Mouse (Mus musculus) heart, postnatal 36 days (tissue): Measurements from ENCODE around the gene Gng3. TPM values are rescaled to one million over a fixed set of nuclear protein-coding genes. Genes with fewer than 3 reads are reported as not detected.
A peak's percentile ranks its signal among the peaks of the same experiment; 100 is the strongest.
"Not testable (repeated sequence)": the region's sequence is repeated elsewhere in the genome, so short reads cannot be mapped to it uniquely, and the experiment has no call there.

ENCODE experiments used
- DNase-seq, 2 experiments: peaks; one replicate each; pipeline ENCODE4 v3.0.0; 2021 to 2022
- intact Hi-C: fragments of 180-260 bp; cut with DNase I; formaldehyde crosslinking; loops from one replicate; pipeline ENCODE4 v1.15.1; 2025
- total RNA-seq, 2 experiments: library from RNA; stranded (reverse); gene quantifications; 2 replicates each; pipeline ENCODE4 v1.2.3; 2021

The Gng3 gene
- total RNA-seq, 2 experiments from 2014 or later, result not detected

DNA sequence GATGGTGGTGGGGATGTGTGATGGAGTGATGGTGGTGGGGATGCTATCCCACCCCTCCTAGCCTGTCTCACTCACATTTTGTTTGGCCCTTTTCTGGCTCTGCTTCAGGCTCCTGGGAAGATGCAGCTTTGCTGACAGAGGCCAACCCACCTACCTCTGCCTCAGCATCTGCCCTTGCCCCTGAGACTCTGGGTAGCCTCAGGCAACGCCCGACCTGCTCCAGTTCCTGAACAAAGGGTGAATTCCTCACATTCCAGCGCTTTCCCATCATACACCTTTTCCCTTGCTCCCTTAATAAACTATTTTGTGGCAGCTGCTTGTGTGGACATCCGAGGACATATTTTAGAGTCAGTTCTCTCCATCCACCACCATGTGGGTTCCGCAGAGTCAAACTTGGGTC, 9.4 kb upstream of the Gng3 start:
- DNase-seq, result no peak
- intact Hi-C loops, result no loop called here

DNA sequence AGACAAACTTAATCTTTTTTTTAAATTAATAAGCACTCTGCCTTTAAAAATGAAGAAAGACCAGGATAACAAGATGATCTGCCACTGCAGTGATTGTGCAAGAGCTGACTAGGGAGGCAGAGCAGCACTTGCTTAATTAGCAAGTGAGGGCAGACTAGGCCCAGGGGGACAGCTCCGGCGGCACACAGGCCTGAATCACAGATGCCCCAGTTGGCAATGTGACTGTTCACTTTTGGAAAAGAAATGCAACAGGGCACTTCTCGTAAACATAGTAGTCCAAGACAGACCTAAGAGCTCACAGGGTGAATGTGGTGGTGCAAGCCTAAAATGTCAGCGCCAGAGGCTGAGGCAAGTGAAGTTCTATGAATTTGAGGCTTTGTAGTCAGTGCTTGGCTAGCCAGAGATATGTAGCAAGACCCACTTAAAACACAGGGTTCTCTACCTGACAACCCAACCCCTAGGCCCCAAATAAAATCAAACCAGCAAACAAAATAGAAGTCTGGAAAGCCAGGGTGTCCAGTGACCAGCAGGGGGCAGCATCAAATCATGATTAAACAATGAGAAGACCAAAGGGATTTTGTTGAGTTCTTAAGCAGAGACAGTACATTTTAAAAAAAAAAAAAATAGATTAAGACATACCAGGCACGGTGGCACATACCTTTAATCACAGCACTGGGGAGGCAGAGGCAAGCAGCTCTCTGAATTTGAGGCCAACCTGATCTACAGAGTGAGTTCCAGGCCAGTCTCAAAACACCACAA, 5.6 kb upstream of the Gng3 start:
- intact Hi-C loops, result loop anchor here (1.0 kb wide), 1 partner anchor 266 kb away; no protein-coding TSS in a partner anchor
- peak; percentile 76 to 83 for DNase-seq

DNA sequence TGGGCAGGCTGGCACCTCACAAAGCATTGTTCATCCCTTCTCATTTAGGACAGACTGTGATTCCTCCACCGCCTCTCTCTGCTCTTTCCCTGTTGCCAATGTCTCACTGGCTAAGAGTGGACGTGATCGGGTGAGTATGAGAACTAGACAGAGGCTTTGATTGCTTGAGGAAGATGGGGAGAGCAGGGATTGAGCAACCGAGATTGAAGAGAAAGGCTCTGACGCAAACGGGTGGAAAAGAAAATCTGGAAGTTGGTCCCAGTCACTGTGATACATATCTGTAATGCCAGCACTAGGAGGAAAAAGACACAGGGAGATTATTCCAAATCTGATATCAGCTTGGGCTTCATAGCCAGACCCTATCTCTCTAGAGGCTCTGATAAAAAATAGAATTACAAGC, 4.0 kb upstream of the Gng3 start:
- intact Hi-C loops, result no loop called here
- DNase-seq, result no peak

DNA sequence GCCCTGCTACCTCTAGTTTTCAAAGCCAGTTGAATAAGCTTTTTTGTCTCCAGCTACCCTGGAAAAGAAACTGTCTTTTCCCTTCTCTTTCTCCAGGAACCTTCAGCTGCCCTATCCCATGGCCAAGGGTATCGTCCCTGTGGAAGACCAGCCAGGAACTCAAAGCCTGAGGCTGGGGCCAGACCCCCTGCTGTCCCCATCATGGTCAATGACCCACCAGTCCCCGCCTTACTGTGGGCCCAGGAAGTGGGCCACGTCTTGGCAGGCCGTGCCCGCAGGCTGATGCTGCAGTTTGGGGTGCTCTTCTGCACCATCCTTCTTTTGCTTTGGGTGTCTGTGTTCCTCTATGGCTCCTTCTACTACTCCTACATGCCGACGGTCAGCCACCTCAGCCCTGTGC, 2.0 kb upstream of the Gng3 start:
- intact Hi-C loops, result no loop called here
- no peak for DNase-seq

DNA sequence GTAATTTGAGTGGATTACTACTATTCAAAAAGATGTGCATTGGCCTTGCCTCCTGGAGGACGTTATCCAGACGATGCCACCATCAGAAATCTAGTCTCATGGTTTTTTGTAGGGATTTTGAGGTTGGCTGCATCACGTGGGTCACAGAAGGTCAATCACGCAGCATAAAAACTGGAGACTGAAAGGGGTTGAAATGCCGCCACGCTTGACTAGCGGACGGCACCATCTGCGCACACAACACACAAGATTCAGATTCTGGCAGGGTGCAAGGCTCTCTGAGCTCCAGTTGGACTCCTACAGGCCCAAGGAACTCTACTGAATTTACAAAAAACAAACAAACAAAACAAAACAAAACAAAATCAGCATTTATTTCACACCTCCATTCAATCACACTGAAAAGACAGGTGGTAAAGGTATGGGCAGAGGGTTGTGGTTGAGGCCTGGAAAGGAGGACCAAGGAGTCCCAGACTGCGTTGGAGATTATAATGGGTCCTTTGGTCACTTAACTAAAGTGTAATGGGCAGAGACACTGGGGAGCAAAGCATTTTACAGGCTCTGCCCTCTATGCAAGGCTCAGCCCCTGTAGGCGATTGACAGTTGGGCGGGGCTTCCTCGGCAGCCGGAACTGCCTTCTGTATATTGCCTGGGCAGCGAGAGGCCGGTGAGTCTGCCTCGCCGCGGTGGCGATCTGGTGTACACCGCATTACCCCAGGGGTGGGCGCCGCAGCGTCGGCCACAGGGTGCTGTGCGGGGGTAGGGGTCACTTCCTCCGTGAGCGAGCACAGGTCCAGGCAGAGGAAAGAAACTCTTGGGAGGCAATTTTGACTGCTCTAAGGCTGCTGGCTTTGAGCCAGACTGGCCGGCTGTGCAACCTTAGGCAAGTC, 1.2 kb upstream of the Gng3 start:
- peak; percentile 73 to 74 for DNase-seq
- intact Hi-C loops, result no loop called here

DNA sequence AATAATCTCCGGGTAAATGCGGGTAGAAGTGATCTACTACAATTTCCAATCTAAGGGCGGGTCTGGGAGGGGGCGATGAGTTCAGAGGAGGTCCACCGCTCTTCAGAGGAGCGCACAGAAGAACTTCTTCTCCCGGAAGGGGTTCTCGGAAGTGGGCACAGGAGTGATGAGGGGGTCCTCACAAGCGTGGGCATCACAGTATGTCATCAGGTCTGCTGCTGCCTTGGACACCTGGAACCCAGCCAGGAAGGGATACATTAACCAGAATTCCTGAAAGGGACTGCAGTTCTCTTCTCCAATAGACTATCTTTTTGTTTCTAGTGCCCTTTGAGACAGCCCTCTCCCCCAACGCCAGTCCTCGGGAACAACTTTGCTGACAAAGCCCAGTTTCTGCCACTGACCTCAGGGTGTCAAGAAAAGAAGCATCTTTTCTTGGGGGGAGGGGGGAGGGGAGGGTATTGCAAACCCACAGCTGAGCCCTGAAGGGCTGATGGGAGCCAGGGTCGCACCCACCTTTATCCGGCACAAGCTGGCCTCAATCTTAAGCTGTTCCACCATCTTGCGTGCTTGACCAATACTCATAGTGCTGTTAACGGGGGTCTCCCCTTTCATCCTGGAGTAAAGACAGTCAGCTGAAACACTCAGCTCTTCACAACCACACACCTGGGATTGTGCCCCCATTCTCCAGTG, 808 bp downstream of the Gng3 start:
- DNase-seq, result peak; percentile 36 to 37
- intact Hi-C loops, result no loop called here

DNA sequence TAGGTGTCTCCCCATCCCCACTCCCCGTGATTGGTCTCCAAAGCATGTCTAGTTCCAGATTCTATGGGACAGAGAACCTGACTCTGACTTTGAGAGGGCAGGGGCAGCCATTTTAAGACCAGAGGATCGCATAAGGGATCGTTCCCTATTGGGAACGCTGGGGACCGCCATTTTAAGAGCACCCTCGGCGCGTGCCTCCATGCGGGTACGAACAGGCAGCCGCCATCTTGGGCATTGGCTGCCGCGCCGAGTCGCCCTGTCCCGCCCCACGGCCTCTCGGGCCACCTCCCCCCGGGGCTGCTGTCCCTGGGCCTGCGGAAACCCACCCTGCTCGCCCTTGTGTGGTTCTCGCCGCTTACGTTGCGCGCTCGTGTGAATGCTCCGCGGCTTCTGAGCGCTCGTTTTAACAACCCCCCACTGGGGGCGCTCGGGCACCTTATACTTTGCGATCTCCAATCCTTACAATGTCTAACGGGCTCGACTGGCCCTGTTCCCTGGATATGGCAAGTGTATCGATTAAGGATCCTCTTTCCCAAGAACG, 1.7 kb downstream of the Gng3 start, which contains the start of gene Bscl2:
Gene Bscl2, plus strand, starts transcription at position 217 of the 541 bp plus-strand sequence.
- intact Hi-C loops, result loop anchor here (2.0 kb wide), 1 partner anchor 17 kb away; the partner anchor contains the start of gene Hnrnpul2
- DNase-seq, result peak; percentile 81 to 89

DNA sequence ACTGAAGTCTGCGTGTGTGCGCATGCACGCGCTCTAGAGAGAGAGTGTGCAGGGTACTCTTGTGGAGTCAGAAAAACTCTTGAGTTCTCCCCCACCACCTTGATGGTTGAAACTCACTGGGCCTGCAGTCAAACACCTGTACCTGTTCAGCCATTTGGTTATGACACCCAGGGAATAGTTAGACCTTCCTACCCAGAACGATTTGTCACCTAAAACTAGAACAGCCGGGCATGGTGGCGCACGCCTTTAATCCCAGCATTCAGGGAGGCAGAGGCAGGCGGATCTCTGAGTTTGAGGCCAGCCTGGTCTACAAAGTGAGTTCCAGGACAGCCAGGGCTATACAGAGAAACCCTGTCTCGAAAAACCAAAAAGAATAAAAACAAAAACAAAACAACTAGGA, 2.7 kb downstream of the Gng3 start:
- intact Hi-C loops, result loop anchor here (2.0 kb wide), 1 partner anchor 16 kb away; the partner anchor contains the start of gene Hnrnpul2
- not testable (repeated sequence) for DNase-seq

DNA sequence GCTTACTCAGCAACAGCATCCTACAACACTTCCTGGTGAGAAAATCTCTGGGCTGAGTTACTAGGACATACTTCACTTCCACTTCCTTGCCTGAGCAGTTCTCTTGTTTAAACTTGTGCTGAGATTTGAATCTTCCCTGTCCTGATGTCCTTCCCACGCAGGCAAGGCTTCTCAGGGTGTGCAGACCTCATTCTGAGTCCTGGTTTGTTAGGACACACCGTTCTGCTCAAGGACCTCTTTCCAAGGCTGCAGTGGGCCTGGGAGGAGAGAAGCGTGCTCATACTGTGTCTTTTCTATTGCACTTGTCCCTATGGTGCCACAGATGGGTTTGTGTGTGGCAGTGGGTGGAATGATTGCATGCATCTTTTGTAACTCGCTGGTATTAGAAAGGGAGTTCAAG, 6.0 kb downstream of the Gng3 start:
- intact Hi-C loops, result no loop called here
- DNase-seq, result no peak

DNA sequence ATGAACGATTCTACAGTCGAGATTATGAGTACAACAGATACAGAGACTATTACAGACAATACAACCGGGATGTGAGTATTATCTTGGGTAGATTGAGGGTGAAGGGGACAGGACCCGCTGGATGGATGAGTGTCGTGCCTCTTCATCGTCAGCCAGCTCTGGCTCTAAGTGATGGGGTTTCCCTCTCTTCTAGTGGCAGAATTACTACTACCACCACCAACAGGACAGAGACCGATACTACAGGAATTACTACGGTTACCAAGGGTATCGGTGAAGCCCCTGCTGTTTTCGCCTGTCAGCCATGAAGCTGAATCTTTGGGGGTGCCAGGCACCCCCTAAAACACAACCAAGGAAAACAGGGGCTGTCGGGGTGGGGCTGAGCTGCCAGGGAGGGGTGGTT, 7.7 kb downstream of the Gng3 start:
- intact Hi-C loops, result no loop called here
- DNase-seq, result no peak

DNA sequence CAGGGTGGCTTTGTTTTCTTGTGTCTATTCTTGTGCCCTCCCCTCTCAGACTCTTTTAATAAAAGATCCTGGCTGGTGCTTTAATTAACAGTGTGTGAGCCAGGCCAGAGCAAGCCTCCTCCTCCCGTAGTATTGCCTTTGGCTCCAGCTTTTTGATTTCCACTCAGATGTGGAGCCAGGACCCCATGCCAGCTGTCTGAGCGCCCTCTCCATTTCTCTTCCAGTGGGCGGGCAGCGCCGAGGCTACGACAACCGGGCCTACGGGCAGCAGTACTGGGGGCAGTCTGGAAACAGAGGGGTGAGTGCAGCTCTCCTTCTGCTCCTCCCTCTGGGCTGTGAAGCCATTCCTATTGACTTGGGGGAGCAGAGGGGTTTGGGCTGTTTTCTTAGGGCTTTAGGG, 8.3 kb downstream of the Gng3 start:
- no peak for DNase-seq
- intact Hi-C loops, result no loop called here

DNA sequence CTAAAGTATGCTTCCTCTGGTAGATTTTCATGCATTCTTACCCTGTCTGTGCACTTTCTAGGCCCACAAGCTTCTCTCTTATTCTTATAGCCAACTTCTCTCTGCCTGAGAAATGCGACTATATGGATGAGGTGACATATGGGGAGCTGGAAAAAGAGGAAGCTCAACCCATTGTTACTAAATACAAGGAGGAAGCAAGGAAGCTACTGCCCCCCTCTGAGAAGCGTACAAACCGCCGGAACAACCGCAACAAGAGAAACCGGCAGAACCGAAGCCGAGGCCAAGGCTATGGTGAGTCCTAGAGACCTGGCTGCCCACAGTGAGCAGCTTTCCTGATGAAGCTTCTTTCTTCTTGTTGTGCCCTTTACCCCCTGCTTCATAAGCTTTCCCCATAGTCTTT, 9.3 kb downstream of the Gng3 start, which contains the start of gene AC129217.1:
Gene AC129217.1, plus strand, starts transcription at position 114 of the 400 bp plus-strand sequence.
- intact Hi-C loops, result no loop called here

DNA sequence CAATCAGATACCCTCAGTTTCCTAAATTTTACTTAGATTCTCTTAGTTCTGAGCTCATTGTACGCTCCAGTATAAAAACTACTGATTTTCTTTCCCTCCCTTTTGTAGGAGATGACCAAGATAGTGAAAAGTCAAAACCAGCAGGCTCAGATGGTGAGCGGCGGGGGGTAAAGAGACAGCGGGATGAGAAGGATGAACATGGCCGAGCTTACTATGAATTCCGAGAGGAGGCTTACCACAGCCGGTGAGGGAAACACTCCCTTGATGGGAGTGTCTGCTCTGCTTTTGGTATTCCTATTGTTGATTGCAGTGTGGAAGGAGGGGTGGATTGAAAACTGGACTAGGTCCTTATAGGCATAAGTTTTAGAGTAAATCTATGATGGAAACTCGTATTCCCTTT, 16.3 kb downstream of the Gng3 start:
- DNase-seq, result no peak
- intact Hi-C loops, result loop anchor here (5.0 kb wide), 2 partner anchors 65 to 100 kb away; partner anchors contain the start of genes Nxf1 and Slc3a2

More for the DNA sequence above, 9.3 kb downstream of the Gng3 start, which contains the start of gene AC129217.1:
- no peak for DNase-seq

DNA sequence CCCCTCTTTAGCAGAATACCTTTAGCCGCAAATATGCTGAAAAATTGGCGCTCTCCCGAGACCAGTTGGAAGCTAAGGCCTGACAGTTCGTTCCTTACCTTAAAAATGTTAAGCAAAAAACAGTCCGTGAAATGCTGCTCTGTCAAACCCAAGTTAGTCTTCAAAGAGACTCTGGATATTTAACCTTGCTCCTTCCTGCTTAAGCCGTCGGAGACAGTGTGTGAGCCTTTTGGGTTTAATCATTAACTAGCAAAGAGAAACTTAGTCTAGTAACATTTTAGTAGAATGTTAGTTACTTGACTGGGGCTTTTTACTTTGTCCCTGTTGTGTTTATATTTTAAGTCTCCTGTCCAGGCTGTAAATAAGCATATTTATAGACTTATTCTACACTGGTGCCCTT, 17.8 kb downstream of the Gng3 start:
- intact Hi-C loops, result loop anchor here (2.0 to 5.0 kb wide), 3 partner anchors 16 to 99 kb away; partner anchors contain the start of genes Bscl2, Nxf1 and Slc3a2

DNA sequence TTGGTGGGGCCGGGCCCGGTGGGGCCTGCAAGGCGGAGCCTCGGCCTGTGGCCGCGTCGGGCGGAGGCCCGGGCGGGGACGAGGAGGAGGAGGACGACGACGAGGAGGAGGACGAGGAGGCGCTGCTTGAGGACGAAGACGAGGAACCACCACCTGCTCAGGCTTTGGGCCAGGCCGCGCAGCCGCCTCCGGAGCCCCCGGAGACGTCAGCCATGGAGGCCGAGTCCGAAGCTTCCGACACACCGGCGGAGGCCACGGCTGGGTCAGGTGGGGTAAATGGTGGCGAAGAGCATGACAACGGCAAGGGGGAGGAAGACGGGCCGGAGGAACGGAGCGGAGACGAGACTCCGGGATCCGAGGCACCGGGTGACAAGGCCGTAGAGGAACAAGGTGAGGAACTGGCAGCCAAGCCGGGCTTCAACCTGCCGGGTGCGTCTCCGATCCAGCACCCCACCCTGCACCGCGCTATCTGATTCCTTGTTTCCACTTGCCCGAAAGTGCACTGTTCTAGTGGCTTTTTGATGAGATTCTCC, 18.5 kb downstream of the Gng3 start:
- no peak for DNase-seq
- intact Hi-C loops, result loop anchor here (2.0 to 5.0 kb wide), 3 partner anchors 16 to 98 kb away; partner anchors contain the start of genes Bscl2, Nxf1 and Slc3a2

More for the DNA sequence above, 17.8 kb downstream of the Gng3 start:
- DNase-seq, result no peak

DNA sequence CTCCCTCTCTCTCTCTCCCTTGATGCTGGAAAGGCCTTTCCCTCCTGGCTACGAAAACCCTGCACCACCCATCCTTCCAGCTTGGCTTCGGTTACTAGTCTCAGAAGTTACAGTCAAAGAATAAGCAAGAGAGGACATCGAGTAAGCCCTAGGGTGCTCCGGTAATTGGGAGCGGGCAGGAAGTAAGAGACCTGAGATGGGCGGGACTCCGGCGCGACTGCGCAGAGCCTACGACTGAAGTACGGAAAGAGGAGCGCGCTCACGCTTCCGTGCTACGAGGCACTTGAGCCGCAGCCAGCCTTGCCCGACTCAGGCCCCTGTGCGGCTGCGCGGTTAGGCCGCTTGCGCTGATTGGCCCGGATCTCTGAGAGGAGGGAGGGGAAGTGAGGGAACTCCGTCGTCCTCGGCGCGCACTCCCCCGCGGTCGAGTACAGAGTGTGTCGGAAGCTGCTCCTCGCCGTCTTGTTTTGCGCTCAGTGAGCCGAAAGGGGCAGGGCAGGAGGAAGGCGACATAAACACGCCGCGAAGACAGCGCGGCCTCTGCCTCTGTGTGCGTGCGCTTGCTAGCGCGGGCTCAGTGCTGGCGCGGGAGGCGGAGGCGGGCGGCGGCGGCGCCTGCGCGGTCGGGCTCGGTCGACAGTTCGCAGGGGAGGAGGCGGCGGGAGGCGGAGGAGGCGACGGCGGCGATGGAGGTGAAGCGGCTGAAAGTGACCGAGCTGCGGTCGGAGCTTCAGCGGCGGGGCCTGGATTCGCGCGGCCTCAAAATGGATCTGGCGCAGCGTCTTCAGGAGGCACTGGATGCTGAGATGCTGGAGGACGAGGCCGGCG, 19.2 kb downstream of the Gng3 start, which contains the start of gene Hnrnpul2:
Gene Hnrnpul2, plus strand, starts transcription at position 415 of the 828 bp plus-strand sequence.
- peak; percentile 98 for DNase-seq
- intact Hi-C loops, result loop anchor here (2.0 to 5.0 kb wide), 3 partner anchors 17 to 98 kb away; partner anchors contain the start of genes Bscl2, Nxf1 and Slc3a2

DNA sequence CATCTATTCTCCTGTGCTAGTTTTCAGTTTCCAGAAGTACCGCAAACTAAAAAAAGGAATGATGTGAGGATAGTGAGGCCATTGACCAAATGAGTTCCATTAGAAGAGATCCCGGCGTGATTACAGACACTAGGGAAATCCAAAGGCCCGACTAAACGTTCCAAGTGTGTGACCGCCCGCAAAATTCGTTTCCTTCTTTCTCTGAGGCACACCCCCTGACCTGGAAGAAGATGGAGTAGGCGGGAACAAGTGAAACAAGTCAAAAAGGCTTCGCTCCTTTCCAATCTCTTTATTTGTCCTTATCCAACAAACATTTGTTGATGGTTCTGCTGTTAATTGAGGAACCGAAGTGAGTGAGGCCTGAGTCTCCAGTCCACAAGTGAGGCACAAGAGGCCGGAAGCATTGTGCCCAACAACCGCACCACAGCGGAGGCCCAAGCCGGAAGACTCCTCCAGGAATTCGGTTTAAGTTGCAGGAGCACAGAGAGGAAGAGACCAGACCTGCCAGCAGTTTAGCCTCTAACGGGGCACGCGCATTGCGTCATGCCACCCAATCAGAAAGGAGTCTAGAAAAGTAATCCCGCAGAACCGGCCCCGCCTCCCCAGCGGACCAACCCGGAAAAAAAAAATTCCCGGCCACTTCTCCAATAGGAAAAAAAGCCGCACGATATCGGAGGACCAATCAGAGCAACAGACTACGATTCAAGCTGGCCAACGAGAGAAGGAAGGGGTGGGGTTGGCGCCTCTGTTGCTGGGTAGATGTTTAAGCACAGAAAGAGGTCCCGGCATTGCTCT, 20.0 kb downstream of the Gng3 start, which contains the start of gene Ttc9c:
Gene Ttc9c, minus strand, starts transcription at position 533 of the 795 bp plus-strand sequence.
- intact Hi-C loops, result no loop called here

DNA sequence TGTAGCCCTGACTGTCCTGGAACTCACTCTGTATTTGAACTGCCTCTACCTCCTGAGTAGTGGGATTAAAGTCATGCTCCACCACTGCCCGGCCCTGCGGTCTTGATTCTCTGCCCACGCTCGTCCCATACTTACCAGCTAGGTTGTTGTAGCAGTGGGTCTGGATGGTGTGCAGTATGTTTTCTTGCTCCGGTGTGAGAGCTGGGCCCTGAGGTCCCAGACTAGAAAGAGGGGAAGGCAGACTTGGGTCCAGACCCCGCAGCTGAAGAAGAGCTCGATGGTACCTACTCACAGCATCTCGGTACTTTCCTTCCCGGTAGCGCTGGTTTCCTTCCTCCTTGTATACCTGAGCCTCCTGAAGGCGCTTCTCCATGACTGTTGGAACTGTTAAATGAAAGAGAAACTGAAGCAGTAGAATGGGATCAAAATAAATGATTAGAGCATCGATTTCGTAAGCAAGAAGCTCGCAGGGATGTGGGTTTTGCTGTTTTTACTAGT, 20.6 kb downstream of the Gng3 start:
- intact Hi-C loops, result no loop called here
- DNase-seq, result no peak

More for the DNA sequence above, 20.0 kb downstream of the Gng3 start, which contains the start of gene Ttc9c:
- DNase-seq, result peak; percentile 91 to 92
